Mouse (Mus musculus): ENCODE results near the gene Lrp5.

DNA sequence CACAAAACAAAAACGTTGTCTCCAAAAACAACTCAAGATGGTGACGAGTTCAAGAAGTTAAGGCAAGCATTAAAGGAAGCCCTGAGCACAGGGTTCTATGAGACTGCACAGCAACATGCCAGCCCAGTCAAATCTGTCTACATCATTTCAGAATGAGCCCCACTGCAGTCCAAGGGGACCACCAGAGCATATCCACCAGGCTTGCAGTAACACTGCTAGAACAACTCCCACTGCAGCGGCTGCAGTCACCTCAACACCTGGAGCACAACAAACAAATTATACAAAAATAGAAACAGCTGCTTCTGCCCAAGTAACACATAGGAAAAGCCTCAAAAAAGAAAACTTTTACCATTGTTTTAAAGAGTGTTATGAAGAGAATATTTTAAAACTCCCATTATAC, 151.4 kb downstream of the Lrp5 start:
- TF ChIP-seq CTCF (IDR thresholded peaks at IDR 0.05; ENCODE audit: extremely low read depth, insufficient read depth, low read length) (no peak), POLR2A (IDR thresholded peaks at IDR 0.05; ENCODE audit: extremely low read depth, insufficient read depth, low read length) (no peak)
